Mouse (Mus musculus): ENCODE data around the gene Tmcc3.

- no peak for TF ChIP-seq POLR2A (IDR thresholded peaks at IDR 0.05; ENCODE audit: insufficient read depth, low read length)
- TF ChIP-seq CTCF (IDR thresholded peaks at IDR 0.05; ENCODE audit: low read depth, low read length): no peak
- TF ChIP-seq EP300 (IDR thresholded peaks at IDR 0.05; ENCODE audit: insufficient read depth, low read depth, low read length): no peak
These were observed 93.7 kb downstream of the Tmcc3 start for GRCm38 (mm10) chr10:94405456-94405855.

All from ES-Bruce4 (cell line).